Mouse (Mus musculus) B cell, adult 2 months (primary cell): ENCODE measurements around the gene Rnf121.
"Not testable (repeated sequence)": the region's sequence is repeated elsewhere in the genome, so short reads cannot be mapped to it uniquely, and the experiment has no call there.

Experiments used
- DNase-seq, 2 experiments: peaks; one replicate each; pipeline ENCODE4 v3.0.0; 2022

Gene Rnf121

GRCm38 (mm10) chr7:102063891-102064290 lies 1.4 kb downstream of the Rnf121 start:
- DNase-seq: no peak

GRCm38 (mm10) chr7:102062203-102062602 lies 3.1 kb downstream of the Rnf121 start:
- no peak for DNase-seq

DNA sequence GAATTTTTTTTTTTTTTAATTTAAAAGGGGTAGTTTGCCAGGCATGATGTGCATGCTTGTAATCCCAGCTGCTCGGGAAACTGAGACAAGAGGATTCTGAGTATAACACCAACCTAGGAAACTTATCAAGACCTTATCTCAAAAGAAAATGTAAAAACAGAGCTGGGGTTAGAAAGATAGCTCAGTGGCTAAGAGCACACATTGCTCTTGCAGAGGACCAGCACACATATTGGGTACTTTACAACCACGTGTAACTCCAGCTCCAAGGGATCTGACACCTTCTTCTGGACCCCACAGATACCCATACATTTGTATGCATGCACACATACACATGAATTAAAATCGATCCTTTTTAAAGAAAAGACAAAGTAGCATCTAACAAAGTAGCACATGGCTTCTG lies 3.9 kb downstream of the Rnf121 start:
- DNase-seq: no peak

DNA sequence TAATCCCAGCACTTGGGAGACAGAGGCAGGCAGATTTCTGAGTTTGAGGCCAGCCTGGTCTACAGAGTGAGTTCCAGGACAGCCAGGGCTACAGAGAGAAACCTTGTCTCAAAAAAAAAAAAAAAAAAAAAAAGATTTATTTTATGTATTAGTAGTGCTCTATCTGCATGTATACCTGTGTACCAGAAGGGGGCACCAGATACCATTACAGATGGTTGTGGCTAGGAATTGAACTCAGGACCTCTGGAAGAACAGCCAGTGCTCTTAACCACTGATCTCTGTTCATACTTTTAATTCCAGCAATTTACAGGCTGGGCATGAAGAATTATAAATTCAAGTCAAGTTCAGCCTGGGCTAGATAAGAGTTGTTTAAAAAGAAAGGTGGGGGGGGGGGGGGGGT lies 16.7 kb downstream of the Rnf121 start:
- peak; percentile 12 to 31 for DNase-seq

GRCm38 (mm10) chr7:102042314-102042713 lies 23.0 kb downstream of the Rnf121 start:
- no peak for DNase-seq

DNA sequence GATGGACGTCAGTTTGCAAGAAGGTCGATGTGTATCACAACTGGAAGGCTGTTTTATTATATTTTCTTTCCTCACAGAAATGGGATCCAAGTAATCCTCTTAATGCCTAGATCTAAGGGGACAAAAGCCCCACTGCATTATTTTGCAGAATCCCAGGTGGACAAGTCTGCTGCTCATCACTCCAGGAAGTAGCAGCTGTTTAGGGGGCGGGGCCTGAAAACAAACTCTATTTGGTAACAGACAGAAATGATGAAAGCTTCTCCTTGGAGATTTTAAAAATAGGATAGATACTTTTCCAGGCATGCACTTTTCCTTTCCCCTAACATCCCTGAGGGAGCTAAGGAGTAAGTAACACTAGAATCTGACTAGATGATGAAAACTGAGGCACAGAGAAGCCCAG lies 28.0 kb downstream of the Rnf121 start:
- DNase-seq: no peak

- DNase-seq: no peak
These were observed 29.7 kb downstream of the Rnf121 start for GRCm38 (mm10) chr7:102035534-102035933.

DNA sequence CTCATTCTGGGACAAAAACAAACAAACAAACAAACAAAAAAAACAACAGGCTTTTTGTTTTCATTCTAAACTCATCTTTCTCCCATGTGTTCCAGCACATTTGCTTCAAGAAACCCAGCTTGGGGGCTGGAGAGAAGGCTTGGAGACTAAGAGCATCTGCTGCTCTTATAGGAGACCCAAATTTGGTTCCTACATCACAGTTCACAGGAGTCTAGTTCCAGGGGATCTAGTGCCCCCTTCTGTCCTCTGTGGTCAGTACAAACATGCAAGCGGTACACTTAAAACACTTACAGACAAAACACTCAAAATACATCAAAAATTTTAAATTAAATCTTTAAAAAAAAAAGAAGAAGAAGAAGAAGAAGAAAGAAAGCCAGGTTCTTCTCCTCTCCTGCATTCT lies 30.4 kb downstream of the Rnf121 start:
- peak; percentile 8 to 22 for DNase-seq

DNA sequence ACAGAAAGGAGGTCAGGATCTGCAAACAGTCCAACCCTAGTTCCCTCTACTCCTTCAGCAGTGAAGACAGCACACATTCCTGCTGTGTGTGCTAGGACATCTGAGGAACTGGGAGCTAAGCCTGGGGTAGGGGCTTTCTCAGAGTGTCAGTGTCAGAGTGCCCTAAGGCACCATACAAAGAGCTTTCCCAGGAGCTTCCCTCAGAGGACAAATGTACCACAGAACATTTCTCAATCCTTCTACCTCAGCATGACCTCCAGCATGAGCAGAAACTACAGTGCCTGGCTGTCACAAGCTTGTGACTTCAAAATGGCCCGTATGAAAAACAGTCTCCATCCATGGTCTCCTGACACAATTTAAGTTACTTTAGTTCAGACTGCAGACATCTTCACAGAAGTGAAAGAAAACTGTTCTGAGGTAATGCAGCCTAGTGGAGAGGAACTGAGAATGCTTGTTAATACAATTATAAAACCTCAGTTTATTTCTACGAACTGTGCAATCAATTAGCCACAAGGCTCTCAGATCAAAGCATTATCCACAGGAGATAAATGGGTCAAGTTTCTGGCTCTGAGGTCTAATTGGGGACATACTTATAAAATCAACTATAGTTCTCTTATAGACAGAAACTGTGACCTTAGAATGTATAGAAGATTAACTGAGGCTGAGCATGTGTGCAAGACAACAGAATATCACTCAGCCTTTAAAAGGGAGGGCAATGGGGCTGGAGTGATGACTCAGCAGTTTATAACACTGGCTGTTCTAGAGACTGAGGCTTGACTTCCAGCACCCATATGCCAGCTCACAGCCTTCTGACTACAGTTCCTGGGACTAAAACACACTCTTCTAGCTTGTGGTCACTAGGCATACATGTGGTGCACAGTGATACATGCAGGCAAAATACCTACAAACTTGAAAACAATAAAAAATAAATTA lies 39.8 kb downstream of the Rnf121 start:
- no peak for DNase-seq

- no peak for DNase-seq
These were observed 41.4 kb downstream of the Rnf121 start for GRCm38 (mm10) chr7:102023821-102024220.

GRCm38 (mm10) chr7:102020934-102021333 lies 44.3 kb downstream of the Rnf121 start:
- not testable (repeated sequence) for DNase-seq

DNA sequence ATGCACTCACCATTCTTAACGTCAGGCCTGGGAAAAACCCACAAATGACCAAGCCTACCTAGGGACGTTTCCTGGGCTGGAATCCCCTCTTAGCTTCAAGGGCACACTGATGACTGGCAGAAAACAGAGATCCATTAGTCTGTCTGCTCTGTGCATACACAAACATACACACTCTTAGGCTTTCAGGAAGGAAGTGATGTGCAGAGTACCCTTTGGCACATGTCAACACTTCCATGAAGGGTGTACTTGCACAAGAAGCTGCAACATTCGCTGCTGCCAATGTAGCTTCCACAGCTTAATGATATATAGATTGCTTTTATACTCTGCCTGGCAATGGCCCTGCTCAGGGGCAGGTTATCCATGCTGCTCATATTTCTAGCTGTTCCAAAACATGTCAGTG lies 45.9 kb downstream of the Rnf121 start:
- no peak for DNase-seq

DNA sequence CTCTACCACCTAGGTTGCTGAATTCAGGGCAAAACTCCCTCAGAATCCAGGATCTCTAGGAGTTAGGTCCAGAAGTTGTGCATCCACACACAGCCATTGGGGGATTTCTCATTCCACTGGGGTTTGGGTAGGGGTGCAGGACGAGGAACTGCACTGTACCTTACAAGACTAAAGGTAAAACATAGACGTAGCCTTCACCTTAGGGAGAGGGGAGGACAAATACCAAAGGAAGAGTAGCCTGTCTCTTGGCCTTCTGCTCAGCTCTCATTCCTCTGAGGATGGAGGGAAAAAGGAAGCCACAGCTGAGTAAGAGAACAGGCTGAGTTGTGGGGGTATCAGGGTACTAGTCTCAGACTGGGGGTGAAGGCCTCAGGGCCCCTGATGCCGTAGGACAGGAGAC lies 46.7 kb downstream of the Rnf121 start, which contains the start of gene Il18bp:
TSS of gene Il18bp (minus strand) at position 101 of the 400 bp plus-strand sequence.
- DNase-seq: no peak

DNA sequence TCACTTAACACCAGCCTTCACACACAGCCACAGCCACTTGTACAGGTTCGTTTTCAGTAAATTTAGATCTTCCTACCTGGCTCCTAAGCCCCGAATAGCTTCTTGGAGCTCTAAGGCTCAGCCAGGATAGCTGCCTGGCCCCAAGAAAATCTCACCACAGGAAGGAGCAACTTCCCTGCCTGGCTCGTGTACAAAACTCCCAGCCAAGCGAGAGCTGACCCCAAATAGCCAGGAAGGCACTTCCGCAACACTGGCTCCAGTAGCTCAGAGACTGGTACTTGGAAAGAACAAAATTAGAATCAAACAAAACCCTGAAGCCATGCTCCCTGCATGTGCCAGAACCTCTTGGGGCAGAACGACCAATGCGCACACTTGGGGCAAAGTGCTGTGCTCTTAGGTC lies 47.2 kb downstream of the Rnf121 start:
- no peak for DNase-seq

DNA sequence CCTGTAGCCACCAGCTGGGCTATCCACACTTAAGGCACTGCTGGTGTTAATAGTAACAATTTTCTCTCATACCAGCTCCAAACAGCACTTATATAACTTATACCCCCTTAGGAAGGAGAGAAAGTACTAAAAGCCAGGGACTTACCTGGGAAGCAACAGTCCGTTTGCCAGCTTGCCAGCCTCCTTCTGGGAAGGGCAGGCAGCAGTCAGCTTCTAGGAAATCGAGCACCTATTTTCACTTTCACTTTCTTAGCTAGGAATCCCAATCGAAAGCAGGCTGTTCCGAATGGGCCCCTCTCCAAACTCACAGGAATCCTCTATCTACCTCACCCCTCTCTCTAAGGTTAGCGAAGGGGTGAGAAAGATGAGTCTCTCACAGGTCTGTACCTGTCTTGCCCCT lies 47.8 kb downstream of the Rnf121 start:
- no peak for DNase-seq

GRCm38 (mm10) chr7:102016936-102017335 lies 48.3 kb downstream of the Rnf121 start:
- no peak for DNase-seq

DNA sequence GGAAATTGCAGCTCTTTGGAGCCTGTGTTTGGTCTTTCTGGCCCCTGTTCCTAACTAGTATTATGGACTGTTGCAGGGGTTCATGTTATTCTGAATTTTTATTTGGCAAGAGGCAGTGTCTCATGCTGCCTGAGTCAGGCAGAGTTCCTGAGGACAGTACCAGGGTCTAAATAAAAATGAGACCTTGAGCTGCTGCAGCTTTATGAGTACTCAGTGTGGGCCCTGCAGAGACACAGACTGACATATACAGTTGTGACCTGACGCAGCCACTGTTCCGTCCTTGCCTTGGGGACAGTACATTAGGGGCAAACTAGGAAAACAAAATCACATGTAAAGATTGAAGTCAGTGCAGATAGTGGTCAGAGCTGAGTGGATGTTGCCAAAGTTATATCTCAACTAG lies 50.3 kb downstream of the Rnf121 start:
- DNase-seq: no peak

DNA sequence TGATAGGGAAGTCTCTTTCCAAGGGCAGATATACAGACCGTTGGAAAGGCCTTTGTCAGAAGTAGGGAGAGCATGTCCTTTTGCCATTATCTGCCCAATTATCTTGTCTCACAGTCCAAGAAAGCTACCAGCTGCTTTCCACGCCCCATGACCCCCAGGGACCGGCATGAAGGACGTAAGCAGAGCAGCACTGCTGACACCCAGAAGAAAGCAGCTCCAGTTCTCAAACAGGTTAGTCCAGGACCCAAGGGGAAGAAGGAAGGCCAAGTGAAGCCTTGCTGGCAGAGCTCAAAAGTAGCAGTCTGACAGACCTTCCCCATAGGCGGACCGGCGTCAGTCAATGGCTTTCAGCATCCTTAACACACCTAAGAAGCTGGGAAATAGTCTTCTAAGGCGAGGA lies 51.9 kb downstream of the Rnf121 start:
- no peak for DNase-seq

GRCm38 (mm10) chr7:102011855-102012254 lies 53.4 kb downstream of the Rnf121 start:
- DNase-seq: no peak

DNA sequence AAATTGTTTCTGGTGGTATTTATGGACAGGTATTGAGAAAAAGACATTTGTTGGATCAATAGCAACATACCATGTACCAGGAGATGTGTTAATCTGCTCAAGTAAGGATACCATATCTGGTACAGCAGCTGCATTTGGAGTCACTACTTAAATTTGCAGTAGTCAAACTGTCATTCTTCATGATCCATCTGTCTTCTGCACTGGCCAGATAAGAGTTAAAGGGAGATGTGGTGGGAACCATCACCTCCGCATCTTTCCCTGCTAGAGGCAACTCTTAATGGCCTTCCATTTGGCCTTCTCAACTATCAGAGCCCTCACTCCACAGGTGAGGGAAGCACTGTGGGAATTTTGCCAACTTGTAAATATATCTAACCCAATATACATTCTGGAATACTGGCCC lies 58.7 kb downstream of the Rnf121 start:
- no peak for DNase-seq

- DNase-seq: no peak
These were observed 64.2 kb downstream of the Rnf121 start for GRCm38 (mm10) chr7:102000921-102001630.

DNA sequence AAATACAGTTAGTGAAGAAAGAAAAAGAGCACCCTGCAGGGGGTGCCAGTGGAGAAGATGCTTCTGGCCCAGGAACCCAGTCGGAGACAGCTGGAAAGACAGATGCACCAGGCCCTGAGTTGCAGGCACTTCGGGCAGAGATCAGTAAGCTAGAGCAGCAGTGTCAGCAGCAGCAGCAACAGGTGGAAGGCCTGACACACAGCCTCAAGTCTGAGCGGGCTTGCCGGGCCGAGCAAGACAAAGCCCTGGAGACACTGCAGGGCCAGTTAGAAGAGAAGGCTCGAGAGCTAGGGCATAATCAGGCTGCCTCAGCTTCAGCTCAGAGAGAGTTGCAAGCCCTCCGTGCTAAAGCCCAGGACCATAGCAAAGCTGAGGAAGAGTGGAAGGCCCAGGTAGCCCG lies 65.0 kb downstream of the Rnf121 start:
- no peak for DNase-seq

DNA sequence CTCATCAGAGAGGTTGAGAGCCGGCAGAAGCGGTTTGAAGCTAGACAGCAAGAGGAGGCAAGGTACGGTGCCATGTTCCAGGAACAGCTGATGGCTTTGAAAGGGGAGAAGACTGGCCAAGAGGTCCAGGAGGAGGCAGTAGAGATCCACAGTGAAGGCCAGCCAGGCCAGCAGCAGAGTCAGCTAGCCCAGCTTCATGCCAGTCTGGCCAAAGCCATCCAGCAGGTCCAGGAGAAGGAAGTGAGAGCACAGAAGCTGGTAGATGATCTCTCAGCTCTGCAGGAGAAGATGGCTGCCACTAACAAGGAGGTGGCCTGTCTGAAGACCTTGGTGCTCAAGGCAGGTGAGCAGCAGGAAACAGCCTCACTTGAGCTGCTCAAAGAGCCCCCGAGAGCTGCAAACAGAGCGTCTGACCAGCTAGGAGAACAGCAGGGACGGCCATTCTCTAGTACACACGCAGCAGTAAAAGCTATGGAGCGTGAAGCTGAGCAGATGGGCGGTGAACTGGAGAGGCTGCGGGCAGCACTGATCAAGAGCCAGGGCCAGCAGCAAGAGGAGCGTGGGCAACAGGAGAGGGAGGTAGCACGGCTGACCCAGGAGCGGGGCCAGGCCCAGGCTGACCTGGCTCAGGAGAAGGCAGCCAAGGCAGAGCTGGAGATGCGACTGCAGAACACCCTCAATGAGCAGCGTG lies 65.7 kb downstream of the Rnf121 start:
- no peak for DNase-seq
